Mouse (Mus musculus): Measurements from ENCODE around the gene Dennd2a.
A peak's percentile ranks its signal among the peaks of the same experiment; 100 is the strongest.
"Not testable (repeated sequence)": the region's sequence is repeated elsewhere in the genome, so short reads cannot be mapped to it uniquely, and the experiment has no call there.

Dennd2a gene

GRCm38 (mm10) chr6:39419851-39420721 is 137.6 kb downstream of the Dennd2a start, which contains the start of gene Mkrn1:
Mkrn1 (minus strand) TSS chr6:39420462.
- DNase-seq (ENCODE audit: low spot score): peak; percentile 78

- peak; percentile 36 for DNase-seq (ENCODE audit: low spot score)
These were observed 138.2 kb downstream of the Dennd2a start for GRCm38 (mm10) chr6:39419386-39419850.

DNA sequence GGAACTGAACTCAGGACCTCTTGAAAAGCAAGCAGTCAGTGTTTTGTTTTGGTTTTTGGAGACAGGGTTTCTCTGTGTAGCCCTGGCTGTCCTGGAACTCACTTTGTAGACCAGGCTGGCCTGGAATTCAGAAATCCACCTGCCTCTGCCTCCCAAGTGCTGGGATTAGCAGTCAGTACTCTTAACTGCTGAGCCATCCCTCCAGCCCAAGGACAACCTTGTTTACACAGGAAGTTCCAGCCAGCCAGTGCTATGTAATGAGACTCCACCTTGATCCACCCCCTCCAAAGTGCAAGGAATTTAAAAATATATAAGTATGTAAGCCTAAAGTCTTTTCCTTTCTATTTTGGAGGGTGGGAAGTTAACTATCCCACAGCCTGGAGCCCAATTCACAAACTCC is 141.0 kb downstream of the Dennd2a start:
- DNase-seq (ENCODE audit: low spot score): not testable (repeated sequence)

DNA sequence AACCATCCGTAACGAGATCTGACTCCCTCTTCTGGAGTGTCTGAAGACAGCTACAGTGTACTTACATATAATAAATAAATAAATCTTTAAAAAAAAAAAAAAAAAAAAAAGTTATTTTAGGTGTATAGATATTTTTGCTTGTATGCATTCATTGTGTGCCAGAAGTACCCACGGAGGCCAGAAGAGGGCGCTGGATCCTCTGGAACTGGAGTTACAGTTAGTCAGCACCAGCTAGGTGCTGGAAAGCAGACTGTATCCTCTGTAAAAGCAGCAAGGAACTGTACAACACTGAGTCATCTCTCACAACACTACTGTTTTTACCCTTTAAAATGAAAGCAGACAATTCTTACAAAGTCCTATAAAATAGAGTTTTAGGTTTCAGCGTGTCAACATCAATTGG is 141.9 kb downstream of the Dennd2a start:
- DNase-seq (ENCODE audit: low spot score): peak; percentile 71

DNA sequence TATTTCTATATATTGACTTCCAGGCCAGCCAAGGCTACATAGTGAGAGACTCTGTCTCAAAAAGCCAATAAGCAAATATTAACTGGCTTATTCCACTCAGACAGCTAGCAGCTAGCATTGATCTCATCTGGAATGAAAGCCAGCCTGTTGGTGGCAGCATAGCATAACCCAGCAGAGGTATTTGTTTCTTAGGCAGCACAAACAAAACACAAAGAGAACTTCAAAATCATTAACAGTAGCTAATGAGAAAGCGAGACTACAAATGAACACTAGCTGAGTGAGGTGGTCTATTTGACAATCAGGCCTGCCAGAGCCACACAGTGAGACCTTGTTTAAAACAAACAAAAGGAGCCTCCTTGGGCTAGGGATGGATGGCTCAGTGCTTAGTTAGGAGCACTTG is 143.6 kb downstream of the Dennd2a start:
- DNase-seq (ENCODE audit: low spot score): no peak

Measured in layer of hippocampus, adult 11-12 months (tissue).